Mouse (Mus musculus) ovary, adult 10 weeks (tissue): ENCODE measurements around the gene Gm5773. TPM values are rescaled to one million over a fixed set of nuclear protein-coding genes. Genes with fewer than 3 reads are reported as not detected.

Source experiments
- polyA plus RNA-seq: library from polyadenylated mRNA; stranded (reverse); fragments of 350-450 nt; fragmentation: Illumina TruSeq; extraction: RNeasy Lipid Tissue Mini Kit (QIAGEN cat#74804); gene quantifications from one replicate; pipeline ENCODE4 v1.2.3, GENCODE M21; 2014

Gene Gm5773
- not detected for polyA plus RNA-seq

GRCm38 (mm10) chr3:93772700-93773099, at the start of gene Gm5773:
Gm5773 (plus strand) TSS chr3:93773000.

GRCm38 (mm10) chr3:93796098-93796497, 23.3 kb downstream of the Gm5773 start, which contains the start of gene Tdpoz4:
Tdpoz4 (plus strand) TSS chr3:93796398.

Other genes with a start within 250 kb of the Gm5773 start
- gene S100a10, start 217.9 kb upstream of the Gm5773 start, polyA plus RNA-seq: 72.1 TPM
- not detected for gene Tdpoz2, start 120.3 kb upstream of the Gm5773 start, polyA plus RNA-seq
- not detected for gene Tdpoz1, start 96.7 kb upstream of the Gm5773 start, polyA plus RNA-seq
- gene Gm37596, start 79.9 kb upstream of the Gm5773 start, polyA plus RNA-seq: not detected
- gene Tdpoz4, start 23.4 kb downstream of the Gm5773 start, polyA plus RNA-seq: not detected
- not detected for gene Tdpoz3, start 53.0 kb downstream of the Gm5773 start, polyA plus RNA-seq
- not detected for gene Gm9117, start 170.5 kb downstream of the Gm5773 start, polyA plus RNA-seq
- gene Tdpoz5, start 188.3 kb downstream of the Gm5773 start, polyA plus RNA-seq: not detected